Mouse (Mus musculus) megakaryocyte, embryonic 14.5 days (primary cell): Measurements from ENCODE around the gene Gm48551.

ENCODE experiments used
- FLI1 ChIP-seq: IDR thresholded peaks from 2 replicates; pipeline ENCODE4 v1.6.1; 2012; ENCODE audit warnings: low read length, inconsistent platforms, mixed read lengths
- GATA1 ChIP-seq: IDR thresholded peaks from 3 replicates; pipeline ENCODE4 v1.6.1; 2012; ENCODE audit warnings: mixed read lengths, low read length, inconsistent platforms, borderline replicate concordance

GRCm38 (mm10) chr10:81362336-81362949, 21.8 kb upstream of the Gm48551 start:
- TF ChIP-seq GATA1 (no peak), FLI1 (no peak)
